Mouse (Mus musculus) heart, postnatal 25 days (tissue): ENCODE data around the gene Mum1. TPM values are rescaled to one million over a fixed set of nuclear protein-coding genes. Genes with fewer than 3 reads are reported as not detected.

Source experiments
- microRNA-seq: library from miRNA; unstranded; fragments of <30 nt; microRNA quantifications from one replicate; pipeline ENCODE4 v1.2.0, GENCODE M21; 2022
- total RNA-seq, 2 experiments: library from RNA; stranded (reverse); gene quantifications; 2 replicates each; pipeline ENCODE4 v1.2.3; 2021

Mum1 gene
- total RNA-seq, 2 experiments from 2014 or later: 15.3 to 16.7 TPM

Small RNA genes lying within 50 kb of the gene (microRNA-seq; reads per million reads assigned to microRNA genes)
- not detected for gene Mir6911

Other genes with a start within 250 kb of the Mum1 start
- gene Tmem259, start 242.1 kb upstream of the Mum1 start, total RNA-seq: 100 to 1,000 TPM; 110 to 115 TPM
- 10 to 100 TPM; 35.9 to 36.6 TPM for gene Cnn2, start 237.8 kb upstream of the Mum1 start, total RNA-seq
- 1 to 10 TPM; 6.5 to 6.7 TPM for gene Abca7, start 229.9 kb upstream of the Mum1 start, total RNA-seq
- gene Arhgap45, start 209.8 kb upstream of the Mum1 start, total RNA-seq: 1 to 10 TPM; 4.7 to 4.9 TPM
- gene Polr2e, start 186.6 kb upstream of the Mum1 start, total RNA-seq: 10 to 100 TPM; 79.3 to 81.2 TPM
- gene Gpx4, start 179.3 kb upstream of the Mum1 start, total RNA-seq: 100 to 1,000 TPM; 691 to 812 TPM
- gene Sbno2, start 120.9 kb upstream of the Mum1 start, total RNA-seq: 10 to 100 TPM; 11.0 to 11.6 TPM
- 100 to 1,000 TPM; 133 to 138 TPM for gene Stk11, start 110.6 kb upstream of the Mum1 start, total RNA-seq
- gene Atp5d, start 87.8 kb upstream of the Mum1 start, total RNA-seq: 1,000 to 10,000 TPM; 1,252 to 1,264 TPM
- gene Cbarp, start 85.6 kb upstream of the Mum1 start, total RNA-seq: 1 to 10 TPM; 2.4 to 3.1 TPM
- 100 to 1,000 TPM in 1 of 2 experiments, 10 to 100 TPM in 1; 92.1 to 120 TPM for gene Midn, start 78.2 kb upstream of the Mum1 start, total RNA-seq
- gene Cirbp, start 60.4 kb upstream of the Mum1 start, total RNA-seq: 10 to 100 TPM; 31.7 to 43.1 TPM
- gene 1600002K03Rik, start 53.5 kb upstream of the Mum1 start, total RNA-seq: 1 to 10 TPM; 4.2 to 5.2 TPM
- 1 to 10 TPM in 1 of 2 experiments, under 1 TPM in 1; 0.91 to 1.1 TPM for gene Efna2, start 47.0 kb upstream of the Mum1 start, total RNA-seq
- gene Ndufs7, start 22.7 kb downstream of the Mum1 start, total RNA-seq: 100 to 1,000 TPM; 957 to 967 TPM
- gene Gamt, start 34.6 kb downstream of the Mum1 start, total RNA-seq: 1 to 10 TPM; 9.0 to 9.3 TPM
- 10 to 100 TPM; 55.0 to 69.6 TPM for gene Dazap1, start 35.1 kb downstream of the Mum1 start, total RNA-seq
- 100 to 1,000 TPM; 703 to 732 TPM for gene Rps15, start 66.0 kb downstream of the Mum1 start, total RNA-seq
- 1 to 10 TPM; 3.4 to 4.0 TPM for gene Apc2, start 69.5 kb downstream of the Mum1 start, total RNA-seq
- 10 to 100 TPM; 11.4 to 13.8 TPM for gene 2310011J03Rik, start 94.1 kb downstream of the Mum1 start, total RNA-seq
- 1 to 10 TPM; 1.3 to 1.6 TPM for gene Pcsk4, start 103.1 kb downstream of the Mum1 start, total RNA-seq
- gene Reep6, start 103.5 kb downstream of the Mum1 start, total RNA-seq: 1 to 10 TPM; 1.9 to 2.1 TPM
- gene Adamtsl5, start 122.0 kb downstream of the Mum1 start, total RNA-seq: 10 to 100 TPM; 68.4 to 71.7 TPM
- gene Plk5, start 130.0 kb downstream of the Mum1 start, total RNA-seq: under 1 TPM; 0.18 to 0.36 TPM
- gene Mex3d, start 161.2 kb downstream of the Mum1 start, total RNA-seq: 1 to 10 TPM; 7.5 to 8.8 TPM
- 10 to 100 TPM; 85.2 to 88.9 TPM for gene Mbd3, start 173.1 kb downstream of the Mum1 start, total RNA-seq
- gene Uqcr11, start 180.4 kb downstream of the Mum1 start, total RNA-seq: 1,000 to 10,000 TPM; 1,983 to 2,045 TPM
- gene Tcf3, start 207.2 kb downstream of the Mum1 start, total RNA-seq: 10 to 100 TPM; 20.3 to 20.9 TPM